10 mouse cellular contexts compared by ENCODE assay signal in genomic region chr19:6384954-6385353, GRCm38 (mm10). TPM values are rescaled to one million over a fixed set of nuclear protein-coding genes. Genes with fewer than 3 reads are reported as not detected.
DNase-seq lines count a peak whose midpoint lies in the region; ATAC-seq and TF ChIP-seq lines count a peak whose summit lies in the region.
"Had no signal": no experiment of that assay in that cellular context is flagged by ENCODE, and none has a peak within 500 bp of the region (broad histone marks: within the 10 kb centered on the region; RNA-seq: fewer than 3 reads in every experiment).

No protein-coding gene starts in this region.

- H3K27me3 ChIP-seq in intestine, embryonic 15.5 days (replicated peaks), result no peaks in the 10 kb centered on the region
- no peaks in the 10 kb centered on the region for H3K27me3 ChIP-seq in intestine, embryonic 16.5 days (replicated peaks; ENCODE audit: control insufficient read depth, insufficient read depth, low read length)
- H3K27me3 ChIP-seq in intestine, postnatal 0 days (replicated peaks; ENCODE audit: control insufficient read depth, insufficient read depth, low read length), result no peaks in the 10 kb centered on the region
- H3K27me3 ChIP-seq: neural tube, embryonic 15.5 days had no signal

- no peaks in the 10 kb centered on the region for H3K9me3 ChIP-seq in intestine, embryonic 15.5 days
- no peaks in the 10 kb centered on the region for H3K9me3 ChIP-seq in intestine, embryonic 16.5 days (ENCODE audit: control insufficient read depth, low read length)
- H3K9me3 ChIP-seq in intestine, postnatal 0 days (ENCODE audit: control insufficient read depth), result no peaks in the 10 kb centered on the region
- H3K9me3 ChIP-seq: neural tube, embryonic 15.5 days had no signal

- H3K9ac ChIP-seq in intestine, embryonic 15.5 days, result no peak overlapping the region
- no peak overlapping the region for H3K9ac ChIP-seq in intestine, embryonic 16.5 days (ENCODE audit: low read depth, low read length)
- H3K9ac ChIP-seq in intestine, postnatal 0 days (ENCODE audit: low read depth, low read length), result no peak overlapping the region
- H3K9ac ChIP-seq: neural tube, embryonic 15.5 days had no signal

- H3K4me3 ChIP-seq in intestine, embryonic 15.5 days (replicated peaks), result no peak overlapping the region
- no peak overlapping the region for H3K4me3 ChIP-seq in intestine, embryonic 16.5 days (ENCODE audit: low read length)
- no peak overlapping the region for H3K4me3 ChIP-seq in intestine, postnatal 0 days (ENCODE audit: low read depth, low read length)
- H3K4me3 ChIP-seq: neural tube, embryonic 15.5 days had no signal

- no peaks in the 10 kb centered on the region for H3K36me3 ChIP-seq in intestine, embryonic 15.5 days
- no peaks in the 10 kb centered on the region for H3K36me3 ChIP-seq in intestine, embryonic 16.5 days (ENCODE audit: control insufficient read depth, insufficient read depth, low read length)
- no peaks in the 10 kb centered on the region for H3K36me3 ChIP-seq in intestine, postnatal 0 days (ENCODE audit: control insufficient read depth, insufficient read depth)
- H3K36me3 ChIP-seq: neural tube, embryonic 15.5 days had no signal

- ATAC-seq in intestine, embryonic 15.5 days, result no peak
- no peak for ATAC-seq in intestine, embryonic 16.5 days
- ATAC-seq in intestine, postnatal 0 days, result no peak

- peak; percentile 71 for DNase-seq in adrenal gland, adult 8-10 months
- DNase-seq in gastrocnemius, postnatal 25 days, result peak; percentile 80
- DNase-seq in ovary, adult 18-20 months (ENCODE audit: low spot score), result no peak
- DNase-seq in left cerebral cortex, adult 8-10 months (ENCODE audit: low spot score in 2 of 2), result no peak
- no peak for DNase-seq in testis, postnatal 14 days (ENCODE audit: low spot score)

- H3K4me2 ChIP-seq in intestine, embryonic 15.5 days (replicated peaks), result peak overlapping the region; percentile 17; the same call in 1 of the 2 replicates
- H3K4me2 ChIP-seq in intestine, embryonic 16.5 days (ENCODE audit: low read depth, low read length), result no peak overlapping the region
- peak overlapping the region; percentile 35; the same call in 1 of the 2 replicates for H3K4me2 ChIP-seq in intestine, postnatal 0 days (replicated peaks; ENCODE audit: low read depth)
- H3K4me2 ChIP-seq: neural tube, embryonic 15.5 days had no signal

- H3K4me1 ChIP-seq in intestine, embryonic 15.5 days (replicated peaks), result peaks cover 12% of the 10 kb centered on the region
- H3K4me1 ChIP-seq in intestine, embryonic 16.5 days (ENCODE audit: control insufficient read depth, insufficient read depth, low read length), result peaks cover 33% of the 10 kb centered on the region
- H3K4me1 ChIP-seq in intestine, postnatal 0 days (replicated peaks; ENCODE audit: control insufficient read depth, insufficient read depth, low read length), result no peaks in the 10 kb centered on the region; the same call in none of the 2 replicates

- no peak for TF ChIP-seq CTCF in intestine, postnatal 0 days (IDR thresholded peaks at IDR 0.05; ENCODE audit: low read depth)

- WGBS in intestine, embryonic 15.5 days, result 70% methylated on average over 11 of the region's 11 CpGs
- WGBS in intestine, embryonic 16.5 days, result 80% methylated on average over 11 of the region's 11 CpGs
- WGBS in intestine, postnatal 0 days, result 65% methylated on average over 11 of the region's 11 CpGs

- H3K27ac ChIP-seq in intestine, embryonic 15.5 days, result no peak overlapping the region
- no peak overlapping the region for H3K27ac ChIP-seq in intestine, embryonic 16.5 days (ENCODE audit: low read length)
- no peak overlapping the region for H3K27ac ChIP-seq in intestine, postnatal 0 days (ENCODE audit: low read depth, low read length)
- H3K27ac ChIP-seq: neural tube, embryonic 15.5 days had no signal

RNA-seq across cellular contexts. Expression of gene Pygm, which starts 0.8 kb away (rescaled TPM):
- 6.1 and 6.3 TPM in 2 replicates for polyA plus RNA-seq in intestine, embryonic 15.5 days (2015; fragmentation: Nextera tagmentation; extraction: Ambion mirVana)
- polyA plus RNA-seq in intestine, embryonic 16.5 days (2015; fragmentation: Nextera tagmentation; extraction: Ambion mirVana), result 6.0 and 6.8 TPM in 2 replicates
- total RNA-seq in adrenal gland, adult 8-10 months (2022), result 100 to 1,000 TPM in 2 of 4 experiments, 10 to 100 TPM in 2; 47.6 to 119 (median 92.8) TPM
- 1,000 to 10,000 TPM; 5,552 to 6,904 TPM for total RNA-seq in gastrocnemius, postnatal 25 days (2021)
- polyA plus RNA-seq in intestine, postnatal 0 days (2015; fragmentation: Nextera tagmentation; extraction: Ambion mirVana), result 4.1 and 4.7 TPM in 2 replicates
- total RNA-seq in left cerebral cortex, adult 8-10 months (2022), result 10 to 100 TPM; 25.2 to 37.8 (median 32.7) TPM

RNA-seq across cellular contexts. Expression of gene Rasgrp2, which starts 14.2 kb away (rescaled TPM):
- polyA plus RNA-seq in intestine, embryonic 15.5 days (2015; fragmentation: Nextera tagmentation; extraction: Ambion mirVana), result 36.9 and 48.6 TPM in 2 replicates
- 41.8 and 47.0 TPM in 2 replicates for polyA plus RNA-seq in intestine, embryonic 16.5 days (2015; fragmentation: Nextera tagmentation; extraction: Ambion mirVana)
- 10 to 100 TPM; 31.5 to 52.2 (median 34.5) TPM for total RNA-seq in adrenal gland, adult 8-10 months (2022)
- 10 to 100 TPM; 16.2 to 16.4 TPM for total RNA-seq in gastrocnemius, postnatal 25 days (2021)
- 38.5 and 41.5 TPM in 2 replicates for polyA plus RNA-seq in intestine, postnatal 0 days (2015; fragmentation: Nextera tagmentation; extraction: Ambion mirVana)
- 100 to 1,000 TPM; 107 to 128 (median 115) TPM for total RNA-seq in left cerebral cortex, adult 8-10 months (2022)

RNA-seq across cellular contexts. Expression of gene Sf1, which starts 21.5 kb away (rescaled TPM):
- 118 and 129 TPM in 2 replicates for polyA plus RNA-seq in intestine, embryonic 15.5 days (2015; fragmentation: Nextera tagmentation; extraction: Ambion mirVana)
- 94.7 and 103 TPM in 2 replicates for polyA plus RNA-seq in intestine, embryonic 16.5 days (2015; fragmentation: Nextera tagmentation; extraction: Ambion mirVana)
- total RNA-seq in adrenal gland, adult 8-10 months (2022), result 100 to 1,000 TPM; 193 to 274 (median 215) TPM
- 10 to 100 TPM; 65.5 to 75.2 TPM for total RNA-seq in gastrocnemius, postnatal 25 days (2021)
- 51.9 and 55.3 TPM in 2 replicates for polyA plus RNA-seq in intestine, postnatal 0 days (2015; fragmentation: Nextera tagmentation; extraction: Ambion mirVana)
- 100 to 1,000 TPM; 164 to 203 (median 187) TPM for total RNA-seq in left cerebral cortex, adult 8-10 months (2022)

RNA-seq across cellular contexts. Expression of gene Nrxn2, which starts 33.6 kb away (rescaled TPM):
- 1.1 and 2.0 TPM in 2 replicates for polyA plus RNA-seq in intestine, embryonic 15.5 days (2015; fragmentation: Nextera tagmentation; extraction: Ambion mirVana)
- polyA plus RNA-seq in intestine, embryonic 16.5 days (2015; fragmentation: Nextera tagmentation; extraction: Ambion mirVana), result 0.73 and 0.97 TPM in 2 replicates
- total RNA-seq in adrenal gland, adult 8-10 months (2022), result 10 to 100 TPM in 3 of 4 experiments, 1 to 10 TPM in 1; 8.8 to 12.5 (median 11.5) TPM
- total RNA-seq in gastrocnemius, postnatal 25 days (2021), result 1 to 10 TPM in 1 of 2 experiments, under 1 TPM in 1; 0.91 to 1.4 TPM
- 1.2 and 1.4 TPM in 2 replicates for polyA plus RNA-seq in intestine, postnatal 0 days (2015; fragmentation: Nextera tagmentation; extraction: Ambion mirVana)
- 100 to 1,000 TPM; 469 to 523 (median 497) TPM for total RNA-seq in left cerebral cortex, adult 8-10 months (2022)
- total RNA-seq: megakaryocyte progenitor cell, adult 5-6 weeks had no signal

RNA-seq across cellular contexts. Expression of gene Map4k2, which starts 44.0 kb away (rescaled TPM):
- polyA plus RNA-seq in intestine, embryonic 15.5 days (2015; fragmentation: Nextera tagmentation; extraction: Ambion mirVana), result 8.8 and 11.0 TPM in 2 replicates
- 7.9 and 10.0 TPM in 2 replicates for polyA plus RNA-seq in intestine, embryonic 16.5 days (2015; fragmentation: Nextera tagmentation; extraction: Ambion mirVana)
- total RNA-seq in adrenal gland, adult 8-10 months (2022), result 10 to 100 TPM; 40.6 to 81.6 (median 61.5) TPM
- total RNA-seq in gastrocnemius, postnatal 25 days (2021), result 10 to 100 TPM in 1 of 2 experiments, 1 to 10 TPM in 1; 9.2 to 14.6 TPM
- 4.1 and 4.3 TPM in 2 replicates for polyA plus RNA-seq in intestine, postnatal 0 days (2015; fragmentation: Nextera tagmentation; extraction: Ambion mirVana)
- 100 to 1,000 TPM in 2 of 4 experiments, 10 to 100 TPM in 2; 91.7 to 111 (median 101) TPM for total RNA-seq in left cerebral cortex, adult 8-10 months (2022)

Comparison
In these comparisons a context has a peak if more than half of its experiments do, and no peak if none do; other contexts are left out.
1. DNase-seq: peak in adrenal gland, adult 8-10 months (single experiment) and gastrocnemius, postnatal 25 days (single experiment); none in ovary, adult 18-20 months (single experiment), left cerebral cortex, adult 8-10 months (0 of 2) and testis, postnatal 14 days (single experiment).
2. RNA of gene Pygm, which starts 0.8 kb away (total RNA-seq): 5,552 to 6,904 TPM in gastrocnemius, postnatal 25 days; 47.6 to 119 TPM in adrenal gland, adult 8-10 months and 25.2 to 37.8 TPM in left cerebral cortex, adult 8-10 months; every median in the first group is over 10 times any median in the second.